Comparison of ENCODE assay signal across 8 mouse cellular contexts in genomic region chr4:149561986-149562904, GRCm38 (mm10). TPM values are rescaled to one million over a fixed set of nuclear protein-coding genes. Genes with fewer than 3 reads are reported as not detected.
A peak's percentile ranks its signal among the peaks of the same experiment; 100 is the strongest.
DNase-seq lines count a peak whose midpoint lies in the region; ATAC-seq lines count a peak whose summit lies in the region.

No protein-coding gene starts in this region.

- peak overlapping the region; percentile 9 for H3K4me2 ChIP-seq in forebrain, embryonic 16.5 days (ENCODE audit: low read length)
- no peak overlapping the region for H3K4me2 ChIP-seq in midbrain, embryonic 14.5 days (ENCODE audit: low read length)

- peak overlapping the region; percentile 30 for H3K9ac ChIP-seq in forebrain, embryonic 16.5 days (replicated peaks; ENCODE audit: low read depth, low read length)
- H3K9ac ChIP-seq in midbrain, embryonic 14.5 days (replicated peaks; ENCODE audit: low read length) = peak overlapping the region; percentile 31; the same call in 1 of the 2 replicates

- no peaks in the 10 kb centered on the region for H3K27me3 ChIP-seq in forebrain, embryonic 16.5 days (replicated peaks; ENCODE audit: control insufficient read depth, insufficient read depth, low read length)
- H3K27me3 ChIP-seq in midbrain, embryonic 14.5 days (ENCODE audit: control insufficient read depth, insufficient read depth, low read length) = no peaks in the 10 kb centered on the region

- no peaks in the 10 kb centered on the region for H3K9me3 ChIP-seq in forebrain, embryonic 16.5 days (ENCODE audit: control insufficient read depth, low read length)
- no peaks in the 10 kb centered on the region; the same call in 1 of the 2 replicates for H3K9me3 ChIP-seq in midbrain, embryonic 14.5 days (ENCODE audit: control insufficient read depth, low read length)

- intact Hi-C loops in heart, postnatal 10 days (cut with DNase I) = no loop called here

- peaks cover 24% of the 10 kb centered on the region for H3K4me1 ChIP-seq in forebrain, embryonic 16.5 days (replicated peaks; ENCODE audit: control insufficient read depth, insufficient read depth, low read length)
- H3K4me1 ChIP-seq in midbrain, embryonic 14.5 days (ENCODE audit: control insufficient read depth, insufficient read depth, low read length) = peaks cover 24% of the 10 kb centered on the region

- peak overlapping the region; percentile 89 for H3K27ac ChIP-seq in forebrain, embryonic 16.5 days (ENCODE audit: low read length)
- H3K27ac ChIP-seq in midbrain, embryonic 14.5 days (replicated peaks; ENCODE audit: low read depth, low read length) = peak overlapping the region; percentile 83

- 0 out of 2 replicates have a peak overlapping the region, but pooled peaks have one; percentile 2 for H3K4me3 ChIP-seq in forebrain, embryonic 16.5 days (replicated peaks; ENCODE audit: low read length)
- no peak overlapping the region for H3K4me3 ChIP-seq in midbrain, embryonic 14.5 days (replicated peaks; ENCODE audit: low read depth, low read length)

- H3K36me3 ChIP-seq in forebrain, embryonic 16.5 days (ENCODE audit: control insufficient read depth, insufficient read depth) = peaks cover 9% of the 10 kb centered on the region; the same call in 1 of the 2 replicates
- H3K36me3 ChIP-seq in midbrain, embryonic 14.5 days (ENCODE audit: control insufficient read depth, insufficient read depth, low read length) = peaks cover 7% of the 10 kb centered on the region; the same call in 1 of the 2 replicates

- 41% methylated on average over 21 of the region's 21 CpGs for WGBS in forebrain, embryonic 16.5 days
- WGBS in midbrain, embryonic 14.5 days = 60% methylated on average over 21 of the region's 21 CpGs

- DNase-seq in brain, adult 2 months (ENCODE audit: low read depth, low spot score) = peak; percentile 96
- DNase-seq in heart, postnatal 10 days = peak; percentile 83 to 85
- peak; percentile 68 to 74 for DNase-seq in layer of hippocampus, postnatal 36 days
- peak; percentile 43 for DNase-seq in midbrain, embryonic 14.5 days
- DNase-seq in urinary bladder, adult 18-20 months (ENCODE audit: low spot score in 2 of 2) = no peak
- DNase-seq in embryo, embryonic 10 days (ENCODE audit: low spot score) = no peak

- peak; percentile 93 for ATAC-seq in CD4-positive, CD25-positive, alpha-beta regulatory T cell, adult 4 months
- peak; percentile 81 for ATAC-seq in forebrain, embryonic 16.5 days
- ATAC-seq in midbrain, embryonic 14.5 days (ENCODE audit: low FRiP score, low TSS enrichment) = peak; percentile 51

RNA-seq across cellular contexts. Expression of gene Clstn1, which starts 24.0 kb away (rescaled TPM):
- 1 to 10 TPM; 4.4 to 5.4 TPM for polyA plus RNA-seq in CD4-positive, CD25-positive, alpha-beta regulatory T cell, adult 4 months (2017; shearing (Covaris generic))
- polyA plus RNA-seq in forebrain, embryonic 16.5 days (2015; fragmentation: Nextera tagmentation; extraction: Ambion mirVana) = 65.3 and 81.8 TPM in 2 replicates
- 10 to 100 TPM; 84.3 to 88.1 TPM for total RNA-seq in heart, postnatal 10 days (2021)
- total RNA-seq in layer of hippocampus, postnatal 36 days (2021) = 100 to 1,000 TPM; 747 to 821 TPM
- polyA plus RNA-seq in midbrain, embryonic 14.5 days (2014; fragmentation: Nextera tagmentation; extraction: Ambion mirVana) = 104 and 117 TPM in 2 replicates

RNA-seq across cellular contexts. Expression of gene Ctnnbip1, which starts 44.2 kb away (rescaled TPM):
- under 1 TPM; 0.35 to 0.39 TPM for polyA plus RNA-seq in CD4-positive, CD25-positive, alpha-beta regulatory T cell, adult 4 months (2017; shearing (Covaris generic))
- polyA plus RNA-seq in forebrain, embryonic 16.5 days (2015; fragmentation: Nextera tagmentation; extraction: Ambion mirVana) = 94.1 and 105 TPM in 2 replicates
- 10 to 100 TPM; 57.2 to 63.7 TPM for total RNA-seq in heart, postnatal 10 days (2021)
- 10 to 100 TPM; 33.6 to 37.4 TPM for total RNA-seq in layer of hippocampus, postnatal 36 days (2021)
- 93.6 and 95.3 TPM in 2 replicates for polyA plus RNA-seq in midbrain, embryonic 14.5 days (2014; fragmentation: Nextera tagmentation; extraction: Ambion mirVana)

Comparison
In these comparisons a context has a peak if more than half of its experiments do, and no peak if none do; other contexts are left out.
1. DNase-seq: peak in brain, adult 2 months (single experiment), heart, postnatal 10 days (2 of 2), layer of hippocampus, postnatal 36 days (2 of 2) and midbrain, embryonic 14.5 days (single experiment); none in urinary bladder, adult 18-20 months (0 of 2) and embryo, embryonic 10 days (single experiment).
2. RNA of gene Clstn1, which starts 24.0 kb away (polyA plus RNA-seq): 104 to 117 TPM in midbrain, embryonic 14.5 days and 65.3 to 81.8 TPM in forebrain, embryonic 16.5 days; 4.4 to 5.4 TPM in CD4-positive, CD25-positive, alpha-beta regulatory T cell, adult 4 months; every median in the first group is over 10 times any median in the second.
3. RNA of gene Ctnnbip1, which starts 44.2 kb away (polyA plus RNA-seq): 94.1 to 105 TPM in forebrain, embryonic 16.5 days and 93.6 to 95.3 TPM in midbrain, embryonic 14.5 days; 0.35 to 0.39 TPM in CD4-positive, CD25-positive, alpha-beta regulatory T cell, adult 4 months; every median in the first group is over 10 times any median in the second.
4. Peak in every context shown above with its lines, with median percentiles within 50 percentile points of each other: ATAC-seq.